Mouse (Mus musculus) kidney, adult 18-20 months (tissue): ENCODE results near the gene Cirbp.
A peak's percentile ranks its signal among the peaks of the same experiment; 100 is the strongest.
"Not testable (repeated sequence)": the region's sequence is repeated elsewhere in the genome, so short reads cannot be mapped to it uniquely, and the experiment has no call there.

ENCODE experiments used
- DNase-seq: peaks from one replicate; pipeline ENCODE4 v3.0.0; 2021

Gene Cirbp

DNA sequence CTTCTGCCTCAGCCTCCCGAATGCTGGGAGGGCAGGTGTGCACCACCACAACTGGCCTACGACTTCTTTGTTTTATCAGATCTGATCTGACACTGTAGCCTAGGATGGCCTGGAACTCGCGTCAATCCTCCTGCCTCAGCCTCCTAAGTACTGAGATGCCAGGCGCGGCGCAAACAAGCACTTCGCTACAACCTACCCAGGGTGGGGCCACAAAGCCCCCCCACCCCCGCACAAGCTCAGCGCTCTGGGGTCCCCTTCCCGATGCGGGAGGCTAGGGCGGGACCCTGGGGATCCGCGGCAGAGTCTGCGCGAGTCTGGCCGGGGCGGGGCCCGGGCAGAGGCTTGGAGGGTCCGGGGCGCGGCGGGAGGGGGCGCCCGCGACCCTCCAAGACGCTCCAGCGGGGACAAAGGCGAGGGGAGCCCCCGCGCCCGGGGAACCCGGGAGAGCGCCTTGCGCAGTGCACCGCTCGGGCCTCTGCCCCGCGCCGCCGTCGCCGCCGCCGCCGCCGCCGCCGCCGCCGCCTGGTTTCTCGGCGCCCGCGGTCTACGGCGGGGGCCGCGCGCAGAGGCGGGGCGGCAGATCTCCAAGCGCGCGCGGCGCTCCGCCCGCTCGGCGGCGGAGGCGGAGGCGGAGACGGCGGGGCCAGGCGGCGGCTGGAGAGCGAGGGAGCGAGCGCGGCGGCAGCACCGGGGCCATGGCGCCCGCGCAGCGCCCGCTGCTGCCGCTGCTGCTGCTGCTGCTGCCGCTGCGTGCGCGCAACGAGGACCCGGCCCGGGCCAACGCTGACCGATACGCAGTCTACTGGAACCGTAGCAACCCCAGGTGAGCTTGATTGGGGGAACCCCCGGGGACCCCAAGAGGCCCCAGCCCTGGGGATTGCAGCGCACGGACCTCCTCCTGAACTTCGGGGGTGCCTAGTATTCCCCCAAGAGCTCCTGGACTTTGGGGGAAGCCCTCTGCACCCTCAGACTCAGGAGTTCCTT lies 13.6 kb downstream of the Cirbp start, which contains the start of gene Efna2:
Efna2 (plus strand) TSS at position 415 of the 984 bp plus-strand sequence.
- no peak for DNase-seq

DNA sequence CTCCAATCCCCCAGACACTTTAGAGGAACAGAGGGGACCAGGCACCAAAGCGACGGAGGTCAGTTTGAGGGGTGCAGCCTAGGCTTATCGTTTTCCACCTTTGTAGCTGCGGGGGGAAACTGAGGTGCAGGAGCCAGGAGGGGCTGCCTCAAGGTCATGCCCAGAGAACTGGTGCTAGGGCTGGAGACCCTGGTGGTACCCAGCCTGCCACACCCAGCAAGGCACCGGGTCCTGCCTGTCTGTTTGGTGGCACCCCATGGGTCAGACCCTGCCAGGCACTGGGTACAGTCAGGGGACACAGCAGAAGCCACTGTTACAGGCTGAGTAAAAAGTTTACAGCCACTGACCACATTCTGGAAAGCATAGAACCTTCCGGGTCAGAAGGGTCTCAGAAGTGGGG lies 14.5 kb downstream of the Cirbp start:
- DNase-seq: no peak

DNA sequence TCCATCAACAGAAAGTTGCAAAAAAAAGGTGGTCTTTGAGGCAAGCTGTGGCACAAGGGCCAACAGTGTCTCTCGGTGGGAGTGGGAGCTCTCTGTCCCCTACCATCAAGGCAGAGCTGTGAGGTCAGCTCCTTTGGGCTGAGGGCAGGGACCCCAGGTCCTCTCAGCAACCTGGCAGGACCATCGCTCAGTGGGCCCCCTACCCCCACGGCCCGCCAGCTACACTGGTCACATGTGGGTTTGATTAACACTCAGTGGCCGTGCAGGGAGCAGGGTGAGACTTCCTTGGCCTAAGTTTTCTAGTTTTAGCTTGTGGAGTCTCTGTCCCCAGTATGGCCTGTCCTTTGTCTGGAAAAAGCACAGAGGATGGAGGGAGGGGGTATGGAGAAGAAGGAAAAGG lies 15.0 kb downstream of the Cirbp start:
- DNase-seq: no peak

DNA sequence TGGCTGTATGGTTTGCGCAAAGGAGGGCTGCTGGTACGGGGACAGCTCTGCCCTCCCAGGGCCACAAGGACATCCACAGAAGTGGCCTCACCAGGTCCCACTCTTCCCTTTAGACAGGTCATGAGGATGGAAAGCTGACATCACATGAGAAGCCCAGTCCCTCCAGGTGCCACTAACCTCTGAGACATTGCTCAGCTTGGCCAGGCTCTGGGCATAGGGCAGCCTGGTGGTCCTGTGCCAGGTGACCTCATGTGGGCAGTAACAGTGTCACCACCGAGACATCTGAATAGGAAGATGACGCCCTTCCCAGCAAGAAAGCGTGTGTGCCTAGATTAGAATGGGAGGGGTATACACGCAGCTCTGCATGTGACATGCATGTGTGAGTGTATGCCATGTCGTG lies 16.8 kb downstream of the Cirbp start:
- no peak for DNase-seq

- no peak for DNase-seq
Measured at GRCm38 (mm10) chr10:80186649-80187048, 20.9 kb downstream of the Cirbp start.

DNA sequence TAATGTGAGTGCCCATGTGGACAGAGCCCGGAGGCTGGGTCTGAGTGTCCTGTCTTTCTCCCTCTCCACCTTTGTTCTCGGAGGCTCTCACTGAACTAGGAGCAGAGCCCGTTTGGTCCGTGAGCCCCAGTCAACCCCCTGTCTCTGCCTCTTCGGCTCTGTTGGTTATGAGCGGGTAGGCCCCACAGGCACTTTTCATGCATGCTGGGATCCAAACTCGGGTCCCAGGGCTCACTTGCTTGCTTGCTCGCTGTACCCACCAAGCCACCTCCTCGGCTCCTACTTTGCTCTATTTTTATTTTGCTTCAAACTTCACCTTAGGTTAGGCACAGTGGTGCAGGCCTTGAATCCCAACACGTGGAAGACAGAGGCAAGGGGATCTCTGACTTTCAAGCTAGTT lies 22.0 kb downstream of the Cirbp start:
- DNase-seq: no peak

- DNase-seq: no peak
Measured at GRCm38 (mm10) chr10:80188453-80189024, 22.8 kb downstream of the Cirbp start.

- no peak for DNase-seq
Measured at GRCm38 (mm10) chr10:80189999-80190398, 24.2 kb downstream of the Cirbp start.

GRCm38 (mm10) chr10:80190491-80191051 lies 24.8 kb downstream of the Cirbp start:
- DNase-seq: peak; percentile 55

DNA sequence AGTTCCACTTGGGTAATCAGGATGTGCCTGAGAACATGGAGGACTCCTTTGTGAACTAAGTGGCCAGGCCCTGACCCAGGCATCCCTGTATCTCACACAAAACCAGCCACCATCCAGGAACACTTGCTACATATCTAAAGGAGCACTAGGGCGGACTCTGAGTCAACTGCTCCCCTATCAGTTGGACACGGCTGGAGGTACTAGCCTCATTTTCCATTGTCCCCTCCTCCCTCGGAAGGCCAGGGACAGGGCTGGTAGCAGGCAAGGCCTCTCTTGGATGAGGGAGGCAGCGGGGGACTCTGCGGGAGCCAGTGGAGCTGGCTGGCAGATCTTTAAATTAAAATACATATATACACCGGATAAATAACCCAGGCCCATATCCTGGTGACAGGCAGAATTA lies 28.2 kb downstream of the Cirbp start:
- DNase-seq: no peak

DNA sequence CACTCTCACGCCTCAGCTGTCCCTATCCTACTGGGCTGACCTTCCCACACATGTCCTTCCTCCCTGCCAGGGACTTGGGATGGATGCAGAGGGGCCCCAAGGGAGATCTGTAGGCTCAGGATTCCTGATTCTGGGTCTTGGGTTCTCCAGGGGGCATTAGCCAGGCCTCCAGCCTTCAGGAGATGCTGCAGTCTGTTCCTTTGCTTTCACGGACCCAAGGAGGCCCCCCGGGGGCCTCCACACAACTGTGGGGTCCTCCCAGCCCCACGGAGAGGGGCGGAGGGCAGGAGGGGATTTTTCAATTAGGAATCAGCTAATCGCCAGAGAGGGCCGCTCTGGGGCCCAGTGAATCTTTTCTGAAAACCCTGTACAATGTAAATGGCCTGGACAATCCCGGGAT lies 28.7 kb downstream of the Cirbp start:
- DNase-seq: no peak

GRCm38 (mm10) chr10:80196167-80196566 lies 30.4 kb downstream of the Cirbp start:
- no peak for DNase-seq

GRCm38 (mm10) chr10:80196778-80197581 lies 31.2 kb downstream of the Cirbp start:
- no peak for DNase-seq

DNA sequence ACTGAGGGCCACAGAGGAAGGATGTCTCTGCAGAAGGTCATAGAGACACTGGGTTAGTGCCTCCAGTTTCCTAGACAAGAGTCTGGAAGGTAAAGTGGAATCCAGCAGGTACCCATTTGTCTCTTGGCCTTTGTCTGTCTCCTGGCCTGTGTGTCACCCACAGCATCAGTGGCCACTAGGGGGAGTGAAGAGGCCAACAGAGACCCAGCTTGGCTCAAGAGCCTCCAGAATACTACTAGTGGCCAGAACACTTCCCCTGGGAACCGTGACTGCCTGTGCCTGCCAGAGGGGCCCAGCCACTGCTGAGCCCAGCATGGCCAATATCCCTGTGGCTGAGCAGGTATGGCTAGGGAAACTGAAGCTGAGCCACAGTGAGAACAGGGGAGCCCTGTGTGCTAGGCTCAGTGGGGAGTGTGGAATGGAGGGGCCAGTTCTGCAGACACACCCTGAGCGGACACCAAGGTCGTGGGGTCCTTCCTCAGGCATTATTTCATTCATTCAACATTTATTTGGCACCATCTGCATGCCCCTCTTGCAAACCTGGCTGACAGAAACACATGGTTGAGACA lies 33.7 kb downstream of the Cirbp start:
- DNase-seq: peak; percentile 82

DNA sequence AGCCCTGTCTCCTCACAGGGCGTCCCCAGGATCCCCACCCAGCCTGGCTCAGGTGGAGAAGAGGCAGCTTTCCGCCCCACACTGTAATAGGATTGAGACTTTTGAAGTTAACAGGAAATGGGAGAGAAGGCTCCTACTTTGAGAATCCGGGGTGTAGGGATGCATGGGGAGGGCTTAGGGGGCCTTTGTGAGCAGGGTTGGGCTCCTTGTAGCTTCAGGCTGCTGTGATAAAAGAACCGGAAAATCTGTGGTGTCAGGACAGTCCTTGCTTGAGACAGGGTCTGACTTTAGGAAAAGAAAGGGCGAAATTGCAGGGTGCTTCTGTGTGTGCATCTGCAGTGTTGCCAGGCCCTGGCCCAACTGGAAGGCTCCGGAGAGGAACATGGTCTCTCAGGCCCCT lies 34.7 kb downstream of the Cirbp start:
- no peak for DNase-seq

DNA sequence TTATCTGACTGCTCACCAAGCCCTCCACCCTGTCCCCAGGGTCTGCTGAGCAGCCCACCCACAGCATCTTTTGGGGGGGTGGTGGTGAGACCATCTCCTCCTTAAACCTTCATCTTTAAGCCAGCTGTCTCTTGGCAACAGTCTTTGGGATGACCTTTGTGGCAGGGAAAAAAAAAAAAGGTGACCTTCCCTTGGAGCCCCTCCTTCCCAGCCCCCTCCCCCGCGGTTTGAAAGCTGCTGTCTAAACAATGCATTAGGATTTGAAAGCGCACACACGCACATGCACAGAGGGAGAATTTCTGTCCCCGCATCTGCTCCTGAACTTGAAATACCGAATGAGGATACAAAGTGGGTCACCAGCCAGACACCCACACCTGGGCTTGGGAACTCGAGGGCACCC lies 38.3 kb downstream of the Cirbp start:
- no peak for DNase-seq

DNA sequence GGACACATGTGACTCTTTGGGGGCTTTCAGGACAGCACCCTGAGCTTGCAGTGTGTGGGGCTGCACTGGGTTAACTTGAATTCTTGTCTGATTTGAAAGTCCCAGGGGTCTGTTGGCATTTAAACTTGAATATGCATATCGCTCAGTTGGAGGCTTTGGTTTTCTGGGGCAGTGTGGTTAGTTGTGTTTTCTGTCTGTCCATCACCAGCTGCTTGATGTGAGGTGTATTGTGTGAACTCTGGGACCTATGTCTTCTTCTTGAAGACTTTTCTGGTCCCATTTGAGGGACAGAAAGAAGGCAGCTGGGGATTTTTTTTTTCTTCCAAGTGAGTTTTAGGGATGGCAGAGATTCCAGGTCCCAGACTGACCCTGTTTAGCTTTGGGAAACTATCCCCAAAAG lies 41.4 kb downstream of the Cirbp start:
- DNase-seq: no peak

- no peak for DNase-seq
Measured at GRCm38 (mm10) chr10:80207676-80208075, 41.9 kb downstream of the Cirbp start.

DNA sequence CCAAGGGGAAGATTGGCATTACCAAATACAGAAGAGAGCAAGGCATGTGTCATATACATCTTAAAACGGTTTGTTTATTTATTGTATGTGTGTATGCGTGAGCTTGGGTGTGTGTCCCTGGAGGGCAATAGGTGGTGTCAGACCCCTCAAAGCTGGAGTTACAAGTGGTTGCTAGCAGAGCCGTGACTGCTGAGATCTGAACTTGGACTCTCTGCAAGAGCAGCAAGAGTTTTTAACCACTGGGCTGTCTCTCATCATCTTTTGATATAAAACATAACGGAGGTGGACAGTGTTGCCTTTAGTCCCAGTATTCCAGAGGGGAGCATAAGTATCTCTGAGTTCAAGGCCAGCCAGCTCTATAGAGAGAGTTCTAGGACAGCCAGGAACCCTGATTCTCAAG lies 42.5 kb downstream of the Cirbp start:
- DNase-seq: no peak

DNA sequence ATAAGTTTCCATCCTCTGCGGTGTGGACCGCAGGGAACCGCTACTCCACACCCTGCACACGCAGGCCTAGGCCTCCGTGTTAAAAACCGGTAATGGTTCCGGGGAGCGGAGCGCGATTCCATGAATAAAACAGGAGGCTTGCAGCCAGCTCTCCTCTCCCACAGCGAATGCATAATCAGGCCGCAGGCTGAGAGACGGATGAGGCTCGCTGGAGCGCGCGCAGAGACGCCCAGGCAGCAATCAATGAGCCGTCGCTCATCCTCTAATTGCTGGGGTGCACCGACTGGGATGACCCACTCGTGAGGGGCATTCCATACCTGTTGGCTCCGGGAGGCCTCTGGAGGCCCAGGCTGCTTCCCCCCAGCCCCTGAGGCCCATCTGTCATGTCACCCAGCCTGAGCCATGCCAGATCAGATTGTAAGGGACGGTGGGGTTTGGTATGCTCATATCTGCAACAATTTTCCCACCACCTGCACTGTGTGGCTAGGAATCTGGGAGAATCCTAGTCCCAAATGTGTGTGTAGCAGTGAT lies 43.1 kb downstream of the Cirbp start:
- DNase-seq: peak; percentile 16

DNA sequence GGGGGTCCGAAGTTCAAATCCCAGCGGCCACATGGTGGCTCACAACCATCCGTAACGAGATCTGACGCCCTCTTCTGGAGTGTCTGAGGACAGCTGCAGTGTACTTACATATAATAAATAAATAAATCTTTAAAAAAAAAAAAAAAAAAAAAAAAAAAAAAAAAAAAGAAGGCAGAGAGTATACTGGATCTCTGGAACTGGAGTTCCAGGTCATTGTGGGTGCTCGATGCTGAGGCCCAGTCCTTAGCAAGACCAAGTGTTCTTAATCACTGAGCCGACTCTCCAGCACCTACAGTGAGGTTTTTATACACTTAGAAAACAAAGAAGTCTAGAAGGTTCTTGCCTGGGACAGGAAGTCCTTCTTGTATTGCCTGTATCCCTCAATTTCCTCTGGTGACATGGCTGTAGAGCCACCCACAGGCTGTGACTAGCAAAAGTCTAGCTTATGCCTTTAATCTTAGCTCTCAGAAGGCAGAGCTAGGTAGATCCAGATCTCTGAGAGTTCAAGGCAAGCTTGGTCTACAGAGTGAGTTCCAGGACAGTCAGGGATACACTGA lies 45.8 kb downstream of the Cirbp start:
- not testable (repeated sequence) for DNase-seq
